10 mouse cellular contexts compared by ENCODE assay signal in the genomic region with DNA sequence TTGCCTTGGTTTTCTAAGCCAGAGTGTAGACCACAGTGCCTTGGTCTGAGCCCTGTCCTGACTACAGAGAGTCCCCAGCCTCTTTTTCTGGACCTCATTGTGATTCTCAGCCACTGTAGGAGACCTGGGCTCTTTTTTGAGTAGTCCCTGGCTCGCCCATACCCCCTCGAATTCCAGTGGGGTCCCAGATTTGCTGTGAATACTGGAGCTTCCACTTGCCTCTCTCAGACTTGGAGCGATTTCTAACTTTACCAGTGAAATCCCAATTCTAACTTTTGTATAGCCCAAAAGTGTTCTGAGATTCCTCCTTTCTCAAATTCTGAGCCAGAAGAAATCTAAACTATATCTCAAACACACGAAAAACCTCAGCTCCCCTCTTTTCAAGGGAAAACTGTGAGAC. TPM values are rescaled to one million over a fixed set of nuclear protein-coding genes. Genes with fewer than 3 reads are reported as not detected.
DNase-seq lines count a peak whose midpoint lies in the region; ATAC-seq and TF ChIP-seq lines count a peak whose summit lies in the region.
"Had no signal": no experiment of that assay in that cellular context is flagged by ENCODE, and none has a peak within 500 bp of the region (broad histone marks: within the 10 kb centered on the region; RNA-seq: fewer than 3 reads in every experiment).

Gene Cacng6, plus strand, starts transcription at position 301 of the 400 bp plus-strand sequence.

- 36% methylated on average over 4 of the region's 4 CpGs for WGBS in heart, embryonic 13.5 days
- WGBS in embryonic facial prominence, embryonic 10.5 days, result 29% methylated on average over 4 of the region's 4 CpGs
- WGBS in midbrain, embryonic 13.5 days, result 33% methylated on average over 4 of the region's 4 CpGs
- WGBS in thymus, adult 2 months, result 73% methylated on average over 4 of the region's 4 CpGs

- H3K27me3 ChIP-seq in heart, embryonic 13.5 days (replicated peaks), result peaks cover 78% of the 10 kb centered on the region
- H3K27me3 ChIP-seq in embryonic facial prominence, embryonic 10.5 days (replicated peaks; ENCODE audit: low read depth, poor library complexity, severe bottlenecking), result peaks cover 78% of the 10 kb centered on the region
- peaks cover 54% of the 10 kb centered on the region for H3K27me3 ChIP-seq in midbrain, embryonic 13.5 days
- no peaks in the 10 kb centered on the region; the same call in 1 of the 2 replicates for H3K27me3 ChIP-seq in thymus, adult 2 months (ENCODE audit: control insufficient read depth, insufficient read depth, low read length)

- intact Hi-C loops in heart, postnatal 36 days (cut with DNase I), result no loop called here
- intact Hi-C loops in gastrocnemius, postnatal 36 days (cut with DNase I), result no loop called here

- no peaks in the 10 kb centered on the region for H3K9me3 ChIP-seq in heart, embryonic 13.5 days
- H3K9me3 ChIP-seq in embryonic facial prominence, embryonic 10.5 days, result no peaks in the 10 kb centered on the region
- no peaks in the 10 kb centered on the region for H3K9me3 ChIP-seq in midbrain, embryonic 13.5 days

- peak within 1 kb of the TSS; percentile 55 for H3K27ac ChIP-seq in heart, embryonic 13.5 days (replicated peaks)
- H3K27ac ChIP-seq in embryonic facial prominence, embryonic 10.5 days (replicated peaks), result 0 out of 2 replicates have a peak within 1 kb of the TSS, but pooled peaks have one; percentile 24
- H3K27ac ChIP-seq in midbrain, embryonic 13.5 days, result no peak within 1 kb of the TSS
- H3K27ac ChIP-seq in thymus, adult 2 months (ENCODE audit: control insufficient read depth, insufficient read depth, low read length), result no peak within 1 kb of the TSS

- H3K9ac ChIP-seq in heart, embryonic 13.5 days, result peak within 1 kb of the TSS; percentile 75
- H3K9ac ChIP-seq in midbrain, embryonic 13.5 days (replicated peaks), result peak within 1 kb of the TSS; percentile 49; the same call in 1 of the 2 replicates

- TF ChIP-seq CTCF in thymus, adult 2 months (IDR thresholded peaks at IDR 0.05; ENCODE audit: borderline replicate concordance, control insufficient read depth, extremely low read depth, insufficient read depth, low read length, poor library complexity), result no peak

- H3K4me1 ChIP-seq in heart, embryonic 13.5 days, result peaks cover 48% of the 10 kb centered on the region
- peaks cover 23% of the 10 kb centered on the region for H3K4me1 ChIP-seq in embryonic facial prominence, embryonic 10.5 days
- H3K4me1 ChIP-seq in midbrain, embryonic 13.5 days (replicated peaks), result peaks cover 7% of the 10 kb centered on the region
- no peaks in the 10 kb centered on the region for H3K4me1 ChIP-seq in thymus, adult 2 months (replicated peaks; ENCODE audit: control insufficient read depth, insufficient read depth, low read length)

- DNase-seq in heart, postnatal 36 days, result no peak
- DNase-seq in embryonic facial prominence, embryonic 10.5 days (ENCODE audit: low spot score), result no peak
- DNase-seq in gastrocnemius, postnatal 36 days, result no peak
- DNase-seq in thymus, adult 2 months, result no peak
- DNase-seq in adrenal gland, postnatal 36 days, result no peak
- no peak for DNase-seq in spleen, postnatal 14 days (ENCODE audit: low spot score in 2 of 2)
- DNase-seq: kidney, adult 18-20 months had no signal

- H3K36me3 ChIP-seq in heart, embryonic 13.5 days, result no peaks in the 10 kb centered on the region
- no peaks in the 10 kb centered on the region for H3K36me3 ChIP-seq in embryonic facial prominence, embryonic 10.5 days (replicated peaks)
- H3K36me3 ChIP-seq in midbrain, embryonic 13.5 days, result no peaks in the 10 kb centered on the region
- no peaks in the 10 kb centered on the region for H3K36me3 ChIP-seq in thymus, adult 2 months (ENCODE audit: control insufficient read depth, insufficient read depth, low read length)

- peak within 1 kb of the TSS; percentile 69 for H3K4me2 ChIP-seq in heart, embryonic 13.5 days
- H3K4me2 ChIP-seq in midbrain, embryonic 13.5 days (replicated peaks), result peak within 1 kb of the TSS; percentile 53

- peak within 1 kb of the TSS; percentile 48 for H3K4me3 ChIP-seq in heart, embryonic 13.5 days
- H3K4me3 ChIP-seq in embryonic facial prominence, embryonic 10.5 days, result peak within 1 kb of the TSS; percentile 52
- peak within 1 kb of the TSS; percentile 28 for H3K4me3 ChIP-seq in midbrain, embryonic 13.5 days (replicated peaks)
- no peak within 1 kb of the TSS for H3K4me3 ChIP-seq in thymus, adult 2 months (ENCODE audit: control insufficient read depth, insufficient read depth, low read length)

- TF ChIP-seq POLR2A in thymus, adult 2 months (IDR thresholded peaks at IDR 0.05; ENCODE audit: control insufficient read depth, extremely low read depth, insufficient read depth, low read length, poor library complexity), result no peak

- no peak for ATAC-seq in heart, embryonic 13.5 days (ENCODE audit: extremely low read depth, insufficient number of reproducible peaks, low FRiP score, low TSS enrichment)
- ATAC-seq in midbrain, embryonic 13.5 days, result 0 out of 2 replicates have a peak, but pooled peaks have one; percentile 32

RNA-seq across cellular contexts. Expression of gene Cacng6, which starts in this region (rescaled TPM):
- polyA plus RNA-seq in heart, embryonic 13.5 days (2015; fragmentation: Nextera tagmentation; extraction: Ambion mirVana), result 16.8 and 18.3 TPM in 2 replicates
- total RNA-seq in heart, postnatal 36 days (2021), result 1 to 10 TPM; 1.3 to 1.9 TPM
- polyA plus RNA-seq in embryonic facial prominence, embryonic 10.5 days (2016; fragmentation: Nextera tagmentation; extraction: Ambion mirVana), result 0.29 TPM in 1 of 2 replicates, not detected in the other
- 100 to 1,000 TPM in 1 of 2 experiments, 10 to 100 TPM in 1; 96.8 to 101 TPM for total RNA-seq in gastrocnemius, postnatal 36 days (2021)
- not detected in 2 replicates for polyA plus RNA-seq in midbrain, embryonic 13.5 days (2015; fragmentation: Nextera tagmentation; extraction: Ambion mirVana)
- 0.11 and 0.40 TPM in 2 replicates for polyA plus RNA-seq in thymus, adult 2 months (2012; rRNA removed)
- total RNA-seq in adrenal gland, postnatal 36 days (2021), result not detected
- total RNA-seq: common myeloid progenitor, adult 5-6 weeks had no signal

Comparison
In these comparisons a context has a peak if more than half of its experiments do, and no peak if none do; other contexts are left out.
1. RNA of gene Cacng6 (total RNA-seq): 96.8 to 101 TPM in gastrocnemius, postnatal 36 days; 1.3 to 1.9 TPM in heart, postnatal 36 days and not detected in adrenal gland, postnatal 36 days; every median in the first group is over 10 times any median in the second.
2. RNA of gene Cacng6 (polyA plus RNA-seq): 16.8 to 18.3 TPM in heart, embryonic 13.5 days; 0.11 to 0.40 TPM in thymus, adult 2 months, 0.29 TPM in embryonic facial prominence, embryonic 10.5 days and not detected in midbrain, embryonic 13.5 days; every median in the first group is over 10 times any median in the second.
3. Peak in ATAC-seq, H3K4me3 ChIP-seq, H3K9ac ChIP-seq and H3K4me2 ChIP-seq in midbrain, embryonic 13.5 days; RNA of the gene not detected or under 1 TPM.
4. H3K27ac ChIP-seq: peak in heart, embryonic 13.5 days (single experiment) and embryonic facial prominence, embryonic 10.5 days (single experiment); none in midbrain, embryonic 13.5 days (single experiment) and thymus, adult 2 months (single experiment).